Mouse (Mus musculus) G1E (cell line): ENCODE measurements around the gene Arl15.

Experiments used
- CTCF ChIP-seq: IDR thresholded peaks from 2 replicates; pipeline ENCODE4 v1.5.1; 2012; ENCODE audit warnings: low read depth, low read length, inconsistent platforms, mixed read lengths
- GATA1 ChIP-seq: IDR thresholded peaks from 2 replicates; pipeline ENCODE4 v1.6.1; 2012; ENCODE audit warnings: borderline replicate concordance, low read length, inconsistent platforms, mixed read lengths
- GATA2 ChIP-seq: IDR thresholded peaks from 2 replicates; pipeline ENCODE4 v1.6.1; 2012; ENCODE audit warnings: low read depth, low read length, inconsistent platforms, borderline replicate concordance
- POLR2AphosphoS5 ChIP-seq: IDR thresholded peaks from 2 replicates; pipeline ENCODE4 v1.6.1; 2012; ENCODE audit warnings: low read depth, low read length, inconsistent platforms; ENCODE audit not compliant: insufficient replicate concordance
- TAL1 ChIP-seq: conservative IDR thresholded peaks from 2 replicates; pipeline ENCODE4 v1.6.1; 2012; ENCODE audit warnings: low read depth, low read length, inconsistent platforms, mixed read lengths

- TF ChIP-seq CTCF, result no peak
- no peak for TF ChIP-seq POLR2AphosphoS5
- no peak for TF ChIP-seq GATA1
- no peak for TF ChIP-seq TAL1
- no peak for TF ChIP-seq GATA2
These were observed 60.4 kb downstream of the Arl15 start for GRCm38 (mm10) chr13:113854551-113855312.
